Mouse (Mus musculus) lung, adult 10 weeks (tissue): ENCODE results near the gene Gm4307. TPM values are rescaled to one million over a fixed set of nuclear protein-coding genes. Genes with fewer than 3 reads are reported as not detected.

ENCODE experiments used
- polyA plus RNA-seq: library from polyadenylated mRNA; stranded (reverse); fragments of 350-450 nt; fragmentation: Illumina TruSeq; extraction: RNeasy Lipid Tissue Mini Kit (QIAGEN cat#74804); gene quantifications from one replicate; pipeline ENCODE4 v1.2.3, GENCODE M21; 2014; ENCODE audit warnings: low read depth, low replicate concordance; ENCODE audit not compliant: insufficient read depth

Gm4307 gene
- not detected for polyA plus RNA-seq

GRCm38 (mm10) chr10:100361038-100361437, at the start of gene Gm4307:
Gene Gm4307 (plus strand): TSS chr10:100361338.

GRCm38 (mm10) chr10:100335376-100335775, 25.8 kb upstream of the Gm4307 start, which contains the start of gene Gm4301:
Gene Gm4301 (plus strand): TSS chr10:100335676.

GRCm38 (mm10) chr10:100340536-100340935, 20.6 kb upstream of the Gm4307 start, which contains the start of gene Gm4302:
Gene Gm4302 (plus strand): TSS chr10:100340836.

GRCm38 (mm10) chr10:100345672-100346071, 15.5 kb upstream of the Gm4307 start, which contains the start of gene Gm4303:
Gene Gm4303 (plus strand): TSS chr10:100345972.

GRCm38 (mm10) chr10:100350793-100351192, 10.3 kb upstream of the Gm4307 start, which contains the start of gene Gm4305:
Gene Gm4305 (plus strand): TSS chr10:100351093.

GRCm38 (mm10) chr10:100382460-100382859, 21.3 kb downstream of the Gm4307 start, which contains the start of gene Gm4312:
Gene Gm4312 (minus strand): TSS chr10:100382560.

Other genes starting within 250 kb of the Gm4307 start
- not detected for gene Gm4301, start 25.7 kb upstream of the Gm4307 start, polyA plus RNA-seq
- gene Gm4302, start 20.5 kb upstream of the Gm4307 start, polyA plus RNA-seq: not detected
- gene Gm4303, start 15.4 kb upstream of the Gm4307 start, polyA plus RNA-seq: not detected
- not detected for gene Gm4305, start 10.2 kb upstream of the Gm4307 start, polyA plus RNA-seq
- gene Gm4312, start 21.2 kb downstream of the Gm4307 start, polyA plus RNA-seq: not detected
- 4.6 TPM for gene Tmtc3, start 126.0 kb downstream of the Gm4307 start, polyA plus RNA-seq
- gene Cep290, start 126.2 kb downstream of the Gm4307 start, polyA plus RNA-seq: 4.0 TPM
- gene 4930430F08Rik, start 229.1 kb downstream of the Gm4307 start, polyA plus RNA-seq: 4.4 TPM
- gene 1700017N19Rik, start 229.1 kb downstream of the Gm4307 start, polyA plus RNA-seq: not detected